Mouse (Mus musculus) lung, embryonic 14.5 days (tissue): ENCODE measurements around the gene Dlg2. TPM values are rescaled to one million over a fixed set of nuclear protein-coding genes. Genes with fewer than 3 reads are reported as not detected.
A peak's percentile ranks its signal among the peaks of the same experiment; 100 is the strongest.

ENCODE experiments used
- ATAC-seq: fragments of 200-750 bp; cut with Nextera tagmentation; 2 replicates; pipeline ENCODE4 v1.8.0; 2017; ENCODE audit warnings: mild to moderate bottlenecking, moderate TSS enrichment, moderate library complexity; ENCODE audit not compliant: insufficient read depth
- DNase-seq: peaks from one replicate; pipeline ENCODE4 v3.0.0-alpha.2; 2015
- H3K27ac ChIP-seq: fragments of 300-500 bp; sonication (generic); 2 replicates; pipeline ENCODE4 v1.5.1; 2014; ENCODE audit warnings: low read depth, mild to moderate bottlenecking, moderate library complexity
- H3K27me3 ChIP-seq: fragments of 300-500 bp; sonication (generic); 2 replicates; pipeline ENCODE4 v1.6.1; 2014; ENCODE audit warnings: low read length, control low read depth; ENCODE audit not compliant: insufficient read depth
- H3K36me3 ChIP-seq: fragments of 300-500 bp; sonication (generic); 2 replicates; pipeline ENCODE4 v1.6.1; 2014; ENCODE audit warnings: control low read depth; ENCODE audit not compliant: insufficient read depth
- H3K4me1 ChIP-seq: fragments of 300-500 bp; sonication (generic); 2 replicates; pipeline ENCODE4 v1.6.1; 2014; ENCODE audit warnings: antibody characterized with exemption, control low read depth; ENCODE audit not compliant: insufficient read depth
- H3K4me2 ChIP-seq: fragments of 300-500 bp; sonication (generic); 2 replicates; pipeline ENCODE4 v1.6.1; 2014; ENCODE audit warnings: mild to moderate bottlenecking
- H3K4me3 ChIP-seq: fragments of 300-500 bp; sonication (generic); 2 replicates; pipeline ENCODE4 v1.5.1; 2014; ENCODE audit warnings: low read depth, low read length
- H3K9ac ChIP-seq: fragments of 300-500 bp; sonication (generic); 2 replicates; pipeline ENCODE4 v1.6.1; 2014
- H3K9me3 ChIP-seq: fragments of 300-500 bp; sonication (generic); 2 replicates; pipeline ENCODE4 v1.6.1; 2016; ENCODE audit warnings: low read depth, low read length, control low read depth
- CTCF ChIP-seq: IDR thresholded peaks from 2 replicates; pipeline ENCODE4 v1.5.1; 2016; ENCODE audit warnings: antibody characterized with exemption, low read depth
- WGBS: fragments of 180-500 bp; shearing (Covaris S2); extraction: QIAGEN DNeasy Blood & Tissue Kit; methylation state at CpG from one replicate; pipeline ENCODE4 v1.1.7; 2014; 5-methylcytosine and 5-hydroxymethylcytosine counted together
- polyA plus RNA-seq: library from polyadenylated mRNA; unstranded; fragments of >200 nt; fragmentation: Nextera tagmentation; extraction: Ambion mirVana; gene quantifications from 2 replicates; pipeline ENCODE4 v1.2.1, GENCODE M21; 2014

The Dlg2 gene
- polyA plus RNA-seq, 1 experiment from 2014 or later: 0.25 TPM

DNA sequence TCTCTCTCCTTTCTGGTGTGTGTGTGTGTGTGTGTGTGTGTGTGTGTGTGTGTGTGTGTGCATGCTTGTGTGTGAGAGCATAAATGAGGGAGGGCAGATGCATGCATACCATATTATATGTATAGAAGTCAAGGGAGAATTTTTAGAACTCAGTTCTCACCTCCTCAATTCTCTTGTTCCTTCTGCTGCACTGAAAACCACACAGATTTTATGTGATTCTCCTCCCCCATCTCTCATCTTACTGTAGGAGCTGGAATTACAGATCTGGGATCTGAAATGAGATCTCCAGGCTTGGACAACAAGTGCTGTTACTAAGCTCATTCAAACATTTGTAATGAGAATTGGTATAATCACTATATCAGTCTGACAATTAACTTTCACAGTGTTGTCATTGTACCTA lies 1081.1 kb downstream of the Dlg2 start:
- no peaks in the 10 kb centered on the region for H3K4me1 ChIP-seq
- no peaks in the 10 kb centered on the region for H3K36me3 ChIP-seq
- H3K9me3 ChIP-seq: no peaks in the 10 kb centered on the region
- no peak for TF ChIP-seq CTCF
- H3K4me3 ChIP-seq: no peak overlapping the region
- no peak overlapping the region for H3K9ac ChIP-seq
- DNase-seq (no peak), ATAC-seq (no peak)
- no peaks in the 10 kb centered on the region for H3K27me3 ChIP-seq
- H3K4me2 ChIP-seq: no peak overlapping the region
- no peak overlapping the region for H3K27ac ChIP-seq

DNA sequence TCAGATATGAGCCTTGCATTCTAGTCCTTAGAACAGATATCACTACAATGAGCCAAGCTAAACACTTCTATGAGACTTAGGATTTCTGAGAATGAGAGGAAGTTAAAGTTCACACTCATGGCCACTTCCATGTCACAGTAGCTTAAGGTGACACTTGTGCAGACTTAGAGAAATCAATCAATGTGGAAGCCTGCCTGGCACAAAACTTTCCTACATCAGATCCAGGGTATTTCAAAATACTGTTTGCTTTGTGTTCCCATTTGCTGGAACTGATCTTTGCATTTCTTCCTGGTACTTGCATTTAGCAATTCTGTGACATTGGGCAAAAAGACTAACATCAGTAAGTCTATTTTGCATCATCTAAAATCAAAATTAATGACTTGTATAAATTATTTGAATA lies 1091.0 kb downstream of the Dlg2 start:
- H3K27ac ChIP-seq: no peak overlapping the region
- no peak overlapping the region for H3K9ac ChIP-seq
- H3K36me3 ChIP-seq: no peaks in the 10 kb centered on the region
- H3K4me2 ChIP-seq: no peak overlapping the region
- no peak for ATAC-seq
- H3K27me3 ChIP-seq: no peaks in the 10 kb centered on the region
- no peak for TF ChIP-seq CTCF
- no peak for DNase-seq
- no peak overlapping the region for H3K4me3 ChIP-seq
- no peaks in the 10 kb centered on the region for H3K4me1 ChIP-seq
- no peaks in the 10 kb centered on the region for H3K9me3 ChIP-seq

DNA sequence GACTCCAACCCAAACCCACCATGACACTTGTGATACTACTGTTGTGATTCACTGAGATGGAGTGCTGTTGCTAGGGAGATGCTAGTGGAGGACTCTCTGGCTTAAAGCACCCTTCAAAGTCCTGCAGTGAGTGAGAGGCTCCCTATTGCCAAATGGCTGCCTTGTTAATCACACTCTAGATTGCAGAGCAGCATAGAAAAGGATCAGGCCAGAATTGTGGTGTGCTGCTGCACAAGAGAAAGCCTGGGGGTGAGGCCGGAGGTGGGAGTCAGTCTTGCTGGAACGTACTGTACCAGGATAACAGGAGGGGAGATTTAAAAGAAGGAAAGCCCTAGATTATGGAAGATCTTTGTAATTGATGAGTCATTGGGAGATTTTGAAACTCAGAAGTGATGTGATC lies 1094.5 kb downstream of the Dlg2 start:
- ATAC-seq (no peak), DNase-seq (no peak)
- Histone ChIP-seq H3K4me2 (no peak overlapping the region), H3K9me3 (no peaks in the 10 kb centered on the region), H3K4me3 (no peak overlapping the region), H3K4me1 (no peaks in the 10 kb centered on the region), H3K27me3 (no peaks in the 10 kb centered on the region), H3K9ac (no peak overlapping the region), H3K36me3 (no peaks in the 10 kb centered on the region), H3K27ac (no peak overlapping the region)
- 78% methylated on average over 2 of the region's 2 CpGs for WGBS
- TF ChIP-seq CTCF: no peak

DNA sequence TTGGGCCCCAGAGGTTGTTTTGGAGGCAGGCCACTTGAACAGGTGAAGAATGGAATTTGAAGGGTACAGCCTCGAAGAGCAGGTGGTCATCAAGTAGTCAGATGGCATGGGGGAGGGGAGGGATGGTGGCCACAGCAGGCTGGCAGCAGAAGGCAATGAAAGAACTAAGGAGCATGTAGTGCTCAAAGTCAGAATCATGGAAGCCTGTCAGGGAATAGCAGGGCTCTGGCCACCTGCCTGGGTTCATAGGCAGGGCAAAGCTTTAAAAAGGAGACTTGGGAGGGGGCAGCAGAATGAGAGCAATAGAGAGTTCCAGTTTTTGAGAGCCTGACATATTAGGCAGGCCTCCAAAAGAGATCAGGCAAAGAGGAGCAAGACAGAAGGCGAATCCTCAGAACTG lies 1096.2 kb downstream of the Dlg2 start:
- DNase-seq: no peak
- Histone ChIP-seq H3K4me2 (no peak overlapping the region), H3K36me3 (no peaks in the 10 kb centered on the region), H3K4me1 (no peaks in the 10 kb centered on the region), H3K27ac (no peak overlapping the region), H3K9ac (no peak overlapping the region), H3K4me3 (no peak overlapping the region), H3K27me3 (no peaks in the 10 kb centered on the region), H3K9me3 (no peaks in the 10 kb centered on the region)
- ATAC-seq: no peak
- no peak for TF ChIP-seq CTCF
- WGBS: 59% methylated on average over 2 of the region's 2 CpGs

DNA sequence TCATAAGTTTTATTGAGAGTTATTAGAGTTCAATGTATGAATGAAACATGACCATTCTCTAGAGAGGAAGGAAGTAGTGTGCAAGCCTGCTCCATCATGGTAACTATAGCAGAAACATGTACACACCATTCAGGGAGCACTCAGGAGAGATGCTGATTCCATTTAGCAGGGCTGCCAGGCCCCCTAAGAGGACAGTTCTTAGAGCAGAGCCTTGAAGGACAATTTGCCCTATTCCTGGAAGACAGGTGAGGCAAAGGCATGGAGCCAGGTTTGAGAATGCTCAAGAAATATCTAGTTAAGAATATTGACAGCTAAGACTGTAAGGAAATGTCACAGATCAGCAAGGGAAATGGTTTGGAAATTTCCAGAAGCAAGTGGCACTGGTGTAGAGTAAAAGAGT lies 1096.8 kb downstream of the Dlg2 start:
- TF ChIP-seq CTCF: no peak
- H3K4me3 ChIP-seq: no peak overlapping the region
- H3K36me3 ChIP-seq: no peaks in the 10 kb centered on the region
- no peak for ATAC-seq
- no peak overlapping the region for H3K4me2 ChIP-seq
- no peak overlapping the region for H3K27ac ChIP-seq
- H3K9me3 ChIP-seq: no peaks in the 10 kb centered on the region
- DNase-seq: no peak
- H3K9ac ChIP-seq: no peak overlapping the region
- no peaks in the 10 kb centered on the region for H3K27me3 ChIP-seq
- no peaks in the 10 kb centered on the region for H3K4me1 ChIP-seq

DNA sequence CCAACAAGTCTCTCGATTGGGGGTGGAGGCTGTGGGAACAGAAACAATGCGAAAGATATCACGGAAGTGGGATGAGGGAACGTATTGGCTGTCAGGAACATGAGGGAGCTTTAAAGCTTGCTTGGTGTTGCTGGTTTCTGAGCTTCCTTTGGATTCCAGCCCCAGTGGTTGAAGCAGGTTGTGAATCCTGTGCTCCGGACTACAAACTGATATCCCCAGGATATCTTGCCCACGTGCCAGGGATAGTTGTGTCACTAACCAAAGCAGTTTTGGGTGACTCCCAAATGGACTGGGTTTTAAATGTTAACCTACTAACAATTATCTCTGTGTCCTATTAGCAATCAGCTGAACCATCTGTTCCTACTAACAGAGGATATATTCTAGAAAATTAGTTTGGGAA lies 1099.7 kb downstream of the Dlg2 start:
- no peaks in the 10 kb centered on the region for H3K9me3 ChIP-seq
- TF ChIP-seq CTCF: no peak
- WGBS: 77% methylated on average over 6 of the region's 6 CpGs
- DNase-seq (no peak), ATAC-seq (no peak)
- H3K27ac ChIP-seq: no peak overlapping the region
- H3K4me3 ChIP-seq: no peak overlapping the region
- no peak overlapping the region for H3K9ac ChIP-seq
- H3K36me3 ChIP-seq: no peaks in the 10 kb centered on the region
- H3K4me2 ChIP-seq: no peak overlapping the region
- no peaks in the 10 kb centered on the region for H3K27me3 ChIP-seq
- H3K4me1 ChIP-seq: no peaks in the 10 kb centered on the region

DNA sequence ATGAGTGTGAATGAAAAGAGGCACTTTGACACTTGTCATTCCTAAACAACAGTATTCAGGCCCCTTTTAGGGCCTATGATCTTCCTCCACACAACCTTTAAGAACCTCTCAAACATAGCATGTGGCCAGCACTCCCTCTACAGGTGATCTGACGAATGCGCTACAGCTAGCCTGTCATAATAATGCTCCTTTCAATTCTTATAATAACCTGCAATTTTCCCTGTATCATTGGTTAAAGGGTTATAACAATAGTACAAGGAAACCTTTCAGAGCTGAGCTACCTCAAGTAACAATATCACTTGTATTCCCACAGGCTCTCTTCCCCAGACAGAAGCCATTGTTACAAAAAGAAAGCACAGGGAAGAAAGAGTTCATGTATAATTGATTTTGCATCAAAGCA lies 1105.7 kb downstream of the Dlg2 start:
- peak; percentile 1 for DNase-seq
- 76% methylated on average over 2 of the region's 2 CpGs for WGBS
- ATAC-seq: no peak
- Histone ChIP-seq H3K9ac (no peak overlapping the region), H3K27ac (no peak overlapping the region), H3K4me2 (no peak overlapping the region), H3K27me3 (no peaks in the 10 kb centered on the region), H3K9me3 (no peaks in the 10 kb centered on the region), H3K4me3 (no peak overlapping the region), H3K36me3 (no peaks in the 10 kb centered on the region), H3K4me1 (no peaks in the 10 kb centered on the region)
- peak; percentile 38; the same call in 1 of the 2 replicates for TF ChIP-seq CTCF

DNA sequence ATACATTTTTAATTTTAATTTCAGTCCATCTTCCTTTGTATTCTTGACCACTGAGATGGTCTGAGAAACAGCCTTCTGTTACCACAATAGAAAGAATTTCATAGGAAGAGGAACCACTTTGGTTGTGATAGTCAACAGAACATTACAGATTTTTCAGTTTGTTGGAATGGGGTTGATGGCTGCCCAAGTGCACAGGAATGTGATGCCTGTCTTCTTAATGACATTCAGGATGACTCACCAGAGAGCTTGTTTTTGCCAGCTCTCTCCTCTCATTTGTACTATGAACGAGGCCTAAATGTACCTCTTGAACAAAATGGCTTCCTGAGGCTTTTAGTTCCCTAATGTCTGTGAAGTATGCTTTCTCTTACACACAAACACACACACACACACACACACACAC lies 1107.1 kb downstream of the Dlg2 start:
- no peaks in the 10 kb centered on the region for H3K4me1 ChIP-seq
- DNase-seq (no peak), ATAC-seq (no peak)
- no peaks in the 10 kb centered on the region for H3K27me3 ChIP-seq
- no peaks in the 10 kb centered on the region for H3K36me3 ChIP-seq
- H3K4me2 ChIP-seq: no peak overlapping the region
- no peaks in the 10 kb centered on the region for H3K9me3 ChIP-seq
- H3K4me3 ChIP-seq: no peak overlapping the region
- TF ChIP-seq CTCF: no peak
- no peak overlapping the region for H3K27ac ChIP-seq
- 54% methylated on average over 1 of the region's 1 CpGs for WGBS
- no peak overlapping the region for H3K9ac ChIP-seq
